Mouse (Mus musculus): ENCODE data around the gene Aldh1a2. TPM values are rescaled to one million over a fixed set of nuclear protein-coding genes. Genes with fewer than 3 reads are reported as not detected.

Aldh1a2 gene
- polyA plus RNA-seq, 1 experiment from 2014 or later, result 96.1 TPM

DNA sequence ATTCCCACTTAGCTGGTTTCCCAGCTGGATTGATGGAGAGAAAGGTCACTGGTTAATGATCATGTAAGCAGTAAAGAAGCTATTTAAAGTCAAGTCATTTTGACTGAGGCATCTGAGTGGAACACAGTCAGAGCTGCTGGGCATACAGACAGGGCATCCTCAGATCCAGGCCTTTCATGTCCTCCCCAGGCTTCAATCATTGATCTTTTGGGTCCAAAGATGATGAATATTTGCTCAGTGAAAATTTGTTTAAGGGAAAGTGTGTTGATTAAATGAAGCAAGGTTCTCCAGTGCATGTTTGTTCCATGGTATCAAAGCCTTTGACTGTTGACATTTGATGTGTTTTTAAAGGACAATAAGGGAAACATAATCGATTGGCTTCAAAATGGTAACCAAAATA lies 39.9 kb upstream of the Aldh1a2 start:
- Histone ChIP-seq H3K4me1 (ENCODE audit: control insufficient read depth, insufficient read depth, low read length) (no peaks in the 10 kb centered on the region), H3K9ac (replicated peaks; ENCODE audit: low read depth, low read length) (no peak overlapping the region), H3K4me3 (ENCODE audit: low read depth, low read length) (no peak overlapping the region), H3K9me3 (ENCODE audit: control insufficient read depth, low read depth, low read length) (no peaks in the 10 kb centered on the region), H3K27ac (ENCODE audit: low read length) (no peak overlapping the region), H3K4me2 (replicated peaks; ENCODE audit: low read depth, low read length) (no peak overlapping the region), H3K27me3 (ENCODE audit: control insufficient read depth, insufficient read depth, low read length) (no peaks in the 10 kb centered on the region), H3K36me3 (ENCODE audit: control insufficient read depth, insufficient read depth, low read length) (no peaks in the 10 kb centered on the region)
- ATAC-seq (ENCODE audit: insufficient number of reproducible peaks, insufficient read depth, low FRiP score, low read depth), result no peak
- WGBS, result 73% methylated on average over 1 of the region's 1 CpGs

DNA sequence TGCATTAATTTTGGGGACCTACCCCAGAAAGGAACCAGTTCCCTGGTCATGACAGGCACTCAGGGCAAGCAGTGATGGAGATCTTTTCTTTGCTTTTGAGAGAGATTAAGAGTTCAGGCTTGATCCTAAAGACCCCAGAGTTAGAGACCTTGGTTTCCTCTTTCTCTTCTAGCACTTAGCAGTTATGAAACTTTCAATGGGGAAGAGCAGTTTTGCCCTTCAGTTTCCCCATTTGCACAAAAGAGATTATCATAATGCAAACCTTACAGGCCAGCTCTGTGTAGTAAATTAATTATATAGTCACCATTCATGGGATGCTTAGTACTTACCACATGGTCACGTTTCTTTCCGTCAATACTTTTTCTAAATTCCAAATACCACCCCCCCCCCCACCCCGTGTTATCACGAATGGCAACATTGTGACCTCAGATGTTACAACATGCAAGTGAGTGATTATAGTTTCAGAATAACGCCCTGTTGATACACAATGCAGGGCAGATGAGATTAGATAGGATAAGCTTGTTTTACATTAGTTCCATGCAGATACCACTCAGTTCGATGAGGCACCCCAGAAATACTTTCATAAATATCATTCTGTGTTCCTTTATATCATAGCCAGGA lies 36.2 kb upstream of the Aldh1a2 start:
- Histone ChIP-seq H3K27me3 (ENCODE audit: control insufficient read depth, insufficient read depth, low read length) (no peaks in the 10 kb centered on the region), H3K4me2 (replicated peaks; ENCODE audit: low read depth, low read length) (no peak overlapping the region), H3K27ac (ENCODE audit: low read length) (no peak overlapping the region), H3K9me3 (ENCODE audit: control insufficient read depth, low read depth, low read length) (no peaks in the 10 kb centered on the region), H3K36me3 (ENCODE audit: control insufficient read depth, insufficient read depth, low read length) (no peaks in the 10 kb centered on the region), H3K4me1 (ENCODE audit: control insufficient read depth, insufficient read depth, low read length) (no peaks in the 10 kb centered on the region; the same call in 1 of the 2 replicates), H3K9ac (replicated peaks; ENCODE audit: low read depth, low read length) (no peak overlapping the region), H3K4me3 (ENCODE audit: low read depth, low read length) (no peak overlapping the region)
- no peak for ATAC-seq (ENCODE audit: insufficient number of reproducible peaks, insufficient read depth, low FRiP score, low read depth)
- 66% methylated on average over 6 of the region's 6 CpGs for WGBS

DNA sequence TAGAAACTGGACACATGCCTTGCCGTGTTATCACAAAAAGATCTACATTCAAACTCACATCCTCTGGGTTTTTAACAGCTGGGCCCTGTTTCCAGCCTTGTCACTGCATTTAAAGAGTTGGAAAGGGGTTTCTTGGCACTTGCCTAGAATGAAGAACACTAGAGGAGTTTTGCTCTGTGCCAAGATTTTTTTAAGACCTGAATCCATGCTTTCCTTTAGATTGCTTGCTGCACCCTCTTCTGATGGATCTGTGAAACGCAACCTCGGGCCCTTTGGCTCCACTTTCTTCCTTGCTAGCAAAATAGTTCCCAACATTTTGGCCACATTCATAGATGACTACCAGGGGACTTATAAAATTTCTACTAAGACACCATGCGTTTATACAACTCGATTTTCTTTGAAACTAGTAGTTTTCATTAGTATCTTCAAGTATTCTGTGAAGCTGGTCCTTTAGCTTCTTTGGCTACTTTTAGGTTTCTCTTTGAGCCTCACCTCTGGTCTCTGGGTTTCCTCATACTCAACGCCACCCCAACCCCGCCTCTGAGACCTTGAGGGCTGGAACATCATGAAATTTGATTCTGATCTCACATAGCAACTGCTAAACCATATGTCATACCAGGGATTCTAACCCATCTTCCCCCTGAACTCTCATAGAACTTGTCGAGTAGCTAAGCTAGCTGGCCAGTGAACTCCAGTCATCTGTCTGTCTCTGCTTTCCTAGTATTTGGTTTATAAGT lies 35.5 kb upstream of the Aldh1a2 start:
- H3K27ac ChIP-seq (ENCODE audit: low read length), result no peak overlapping the region
- H3K27me3 ChIP-seq (ENCODE audit: control insufficient read depth, insufficient read depth, low read length), result no peaks in the 10 kb centered on the region
- H3K9me3 ChIP-seq (ENCODE audit: control insufficient read depth, low read depth, low read length), result no peaks in the 10 kb centered on the region
- H3K36me3 ChIP-seq (ENCODE audit: control insufficient read depth, insufficient read depth, low read length), result no peaks in the 10 kb centered on the region
- H3K4me2 ChIP-seq (replicated peaks; ENCODE audit: low read depth, low read length), result no peak overlapping the region
- H3K4me1 ChIP-seq (ENCODE audit: control insufficient read depth, insufficient read depth, low read length), result no peaks in the 10 kb centered on the region; the same call in 1 of the 2 replicates
- H3K9ac ChIP-seq (replicated peaks; ENCODE audit: low read depth, low read length), result no peak overlapping the region
- ATAC-seq (ENCODE audit: insufficient number of reproducible peaks, insufficient read depth, low FRiP score, low read depth), result no peak
- H3K4me3 ChIP-seq (ENCODE audit: low read depth, low read length), result no peak overlapping the region
- 63% methylated on average over 8 of the region's 8 CpGs for WGBS

DNA sequence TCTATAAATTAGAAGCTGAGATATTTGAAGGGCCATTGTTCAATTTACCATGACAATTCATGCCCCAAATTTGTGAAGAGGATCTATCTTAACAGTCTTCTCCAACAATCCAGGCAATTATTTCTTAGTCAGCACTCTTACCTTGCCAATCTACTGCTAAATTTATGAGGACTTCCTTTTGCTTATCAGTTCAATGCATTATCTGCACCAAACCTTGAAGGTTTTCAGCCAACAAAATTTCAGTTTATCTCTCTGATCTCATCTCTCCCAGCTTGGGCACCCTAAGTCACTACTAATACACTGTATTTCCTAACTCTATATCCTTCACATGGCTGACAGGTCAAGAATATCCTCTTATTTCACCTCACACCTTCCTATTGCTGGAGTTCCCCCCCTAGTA lies 30.3 kb upstream of the Aldh1a2 start:
- Histone ChIP-seq H3K4me2 (replicated peaks; ENCODE audit: low read depth, low read length) (no peak overlapping the region), H3K27ac (ENCODE audit: low read length) (no peak overlapping the region), H3K36me3 (ENCODE audit: control insufficient read depth, insufficient read depth, low read length) (no peaks in the 10 kb centered on the region), H3K9me3 (ENCODE audit: control insufficient read depth, low read depth, low read length) (no peaks in the 10 kb centered on the region), H3K9ac (replicated peaks; ENCODE audit: low read depth, low read length) (no peak overlapping the region), H3K4me1 (ENCODE audit: control insufficient read depth, insufficient read depth, low read length) (no peaks in the 10 kb centered on the region; the same call in 1 of the 2 replicates), H3K27me3 (ENCODE audit: control insufficient read depth, insufficient read depth, low read length) (no peaks in the 10 kb centered on the region), H3K4me3 (ENCODE audit: low read depth, low read length) (no peak overlapping the region)
- no peak for ATAC-seq (ENCODE audit: insufficient number of reproducible peaks, insufficient read depth, low FRiP score, low read depth)

DNA sequence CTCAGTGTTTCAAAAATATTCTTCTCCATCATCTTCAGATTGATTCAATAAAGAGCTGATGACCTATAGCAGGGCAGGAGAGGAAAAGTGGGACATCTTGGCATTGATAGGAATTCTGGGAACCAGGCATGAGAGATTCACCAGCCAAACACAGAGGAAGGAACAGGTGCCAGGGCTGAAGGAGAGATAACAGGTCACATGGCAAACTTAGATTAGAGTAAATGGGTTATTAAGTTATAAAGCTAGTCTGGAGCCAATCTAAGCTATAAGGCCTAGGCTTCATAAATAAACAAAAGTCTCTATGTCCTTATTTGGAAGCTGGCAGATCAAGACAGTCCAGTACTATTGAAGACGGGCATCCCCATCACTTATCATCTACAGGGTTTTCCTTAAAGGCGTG lies 29.8 kb upstream of the Aldh1a2 start:
- WGBS, result 68% methylated on average over 2 of the region's 2 CpGs
- Histone ChIP-seq H3K9me3 (ENCODE audit: control insufficient read depth, low read depth, low read length) (no peaks in the 10 kb centered on the region), H3K4me2 (replicated peaks; ENCODE audit: low read depth, low read length) (no peak overlapping the region), H3K27ac (ENCODE audit: low read length) (no peak overlapping the region), H3K4me3 (ENCODE audit: low read depth, low read length) (no peak overlapping the region), H3K27me3 (ENCODE audit: control insufficient read depth, insufficient read depth, low read length) (no peaks in the 10 kb centered on the region), H3K36me3 (ENCODE audit: control insufficient read depth, insufficient read depth, low read length) (no peaks in the 10 kb centered on the region), H3K9ac (replicated peaks; ENCODE audit: low read depth, low read length) (no peak overlapping the region), H3K4me1 (ENCODE audit: control insufficient read depth, insufficient read depth, low read length) (no peaks in the 10 kb centered on the region; the same call in 1 of the 2 replicates)
- no peak for ATAC-seq (ENCODE audit: insufficient number of reproducible peaks, insufficient read depth, low FRiP score, low read depth)

DNA sequence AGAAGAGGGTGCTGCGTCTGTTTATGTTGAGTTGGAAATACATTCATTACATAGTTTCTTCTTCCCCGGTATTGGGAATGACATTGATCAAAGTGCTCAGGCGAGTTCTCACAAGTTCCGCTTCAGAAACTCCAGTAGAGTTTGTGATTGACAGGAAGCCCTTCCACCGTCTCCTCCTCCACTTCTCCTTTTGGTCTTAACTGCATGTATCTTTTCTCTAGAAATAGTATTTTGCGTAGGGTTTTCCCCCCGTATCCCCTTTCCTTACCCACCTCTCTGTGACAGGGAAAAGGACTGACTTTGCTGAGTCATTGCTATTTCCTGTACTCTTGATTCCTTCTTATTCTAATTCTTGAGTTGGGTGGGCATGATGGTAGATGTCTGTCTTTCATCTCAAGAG lies 28.2 kb upstream of the Aldh1a2 start:
- no peak for ATAC-seq (ENCODE audit: insufficient number of reproducible peaks, insufficient read depth, low FRiP score, low read depth)
- H3K27ac ChIP-seq (ENCODE audit: low read length), result no peak overlapping the region
- WGBS, result 80% methylated on average over 7 of the region's 7 CpGs
- H3K4me1 ChIP-seq (ENCODE audit: control insufficient read depth, insufficient read depth, low read length), result no peaks in the 10 kb centered on the region
- no peaks in the 10 kb centered on the region for H3K36me3 ChIP-seq (ENCODE audit: control insufficient read depth, insufficient read depth, low read length)
- H3K9ac ChIP-seq (replicated peaks; ENCODE audit: low read depth, low read length), result no peak overlapping the region
- H3K27me3 ChIP-seq (ENCODE audit: control insufficient read depth, insufficient read depth, low read length), result no peaks in the 10 kb centered on the region
- no peaks in the 10 kb centered on the region for H3K9me3 ChIP-seq (ENCODE audit: control insufficient read depth, low read depth, low read length)
- H3K4me2 ChIP-seq (replicated peaks; ENCODE audit: low read depth, low read length), result no peak overlapping the region
- H3K4me3 ChIP-seq (ENCODE audit: low read depth, low read length), result no peak overlapping the region

DNA sequence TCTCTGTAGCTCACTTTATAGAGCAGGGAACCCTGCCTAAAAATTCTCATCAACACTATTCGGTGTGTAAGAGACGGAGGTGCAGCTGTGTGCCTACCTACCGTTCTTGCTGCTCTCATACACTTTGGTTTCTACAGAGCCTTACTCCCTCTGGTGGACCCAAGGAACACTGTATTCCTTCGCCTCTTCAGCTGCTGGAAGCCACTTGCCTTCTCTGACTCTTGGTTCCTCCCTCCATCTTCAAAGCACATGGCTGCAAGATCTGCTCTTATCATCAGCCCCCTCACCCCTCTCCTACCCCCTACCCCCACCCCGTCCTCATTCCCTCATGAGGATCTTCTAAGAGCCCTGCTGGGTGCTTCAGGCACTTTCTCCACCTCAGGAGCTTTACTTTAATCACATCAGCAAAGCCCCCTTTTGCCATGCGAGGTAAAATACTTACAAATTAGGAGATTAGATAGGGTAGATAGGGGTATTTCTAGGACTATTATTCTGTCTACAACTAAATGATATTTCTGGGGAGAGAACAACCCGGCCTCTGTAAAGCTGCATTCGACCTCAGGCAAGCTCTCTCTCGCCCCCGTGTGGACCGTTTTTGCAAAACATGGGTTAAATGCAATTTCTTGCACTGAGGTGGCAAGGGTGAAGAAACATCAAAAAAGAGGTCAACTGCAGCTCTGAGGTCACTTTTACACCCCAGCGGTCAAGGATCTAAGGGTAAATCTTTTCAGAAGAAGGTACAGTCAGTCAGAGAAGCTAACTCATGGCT lies 26.8 kb upstream of the Aldh1a2 start:
- peak overlapping the region; percentile 13; the same call in 1 of the 2 replicates for H3K4me2 ChIP-seq (replicated peaks; ENCODE audit: low read depth, low read length)
- no peak overlapping the region for H3K4me3 ChIP-seq (ENCODE audit: low read depth, low read length)
- no peaks in the 10 kb centered on the region for H3K4me1 ChIP-seq (ENCODE audit: control insufficient read depth, insufficient read depth, low read length)
- 8% methylated on average over 12 of the region's 12 CpGs for WGBS
- H3K9me3 ChIP-seq (ENCODE audit: control insufficient read depth, low read depth, low read length), result no peaks in the 10 kb centered on the region
- no peak overlapping the region for H3K9ac ChIP-seq (replicated peaks; ENCODE audit: low read depth, low read length)
- H3K27me3 ChIP-seq (ENCODE audit: control insufficient read depth, insufficient read depth, low read length), result no peaks in the 10 kb centered on the region
- no peaks in the 10 kb centered on the region for H3K36me3 ChIP-seq (ENCODE audit: control insufficient read depth, insufficient read depth, low read length)
- ATAC-seq (ENCODE audit: insufficient number of reproducible peaks, insufficient read depth, low FRiP score, low read depth), result peak; percentile 65; the same call in 1 of the 2 replicates
- no peak overlapping the region for H3K27ac ChIP-seq (ENCODE audit: low read length)

DNA sequence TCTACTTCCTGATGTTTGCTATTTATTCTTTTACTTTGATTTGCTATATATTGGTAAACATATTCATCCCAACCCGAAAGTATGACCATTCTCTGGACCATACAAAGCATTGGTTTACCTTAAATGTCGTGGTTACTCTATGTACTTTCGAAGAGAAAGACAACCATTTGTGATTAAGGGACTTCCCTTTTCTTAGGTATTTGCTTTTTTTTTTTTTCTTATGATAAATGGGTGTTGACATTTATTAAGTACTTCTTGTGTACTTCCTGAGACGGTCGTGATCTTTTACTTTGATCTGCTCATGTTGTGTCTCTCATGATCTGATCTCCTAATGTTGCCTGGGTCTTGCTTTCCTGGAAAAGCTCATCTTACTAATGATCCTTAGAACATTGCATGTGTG lies 16.8 kb upstream of the Aldh1a2 start:
- ATAC-seq (ENCODE audit: insufficient number of reproducible peaks, insufficient read depth, low FRiP score, low read depth), result no peak
- Histone ChIP-seq H3K9ac (replicated peaks; ENCODE audit: low read depth, low read length) (no peak overlapping the region), H3K4me1 (ENCODE audit: control insufficient read depth, insufficient read depth, low read length) (no peaks in the 10 kb centered on the region), H3K4me2 (replicated peaks; ENCODE audit: low read depth, low read length) (no peak overlapping the region), H3K4me3 (ENCODE audit: low read depth, low read length) (no peak overlapping the region), H3K27ac (ENCODE audit: low read length) (no peak overlapping the region), H3K36me3 (ENCODE audit: control insufficient read depth, insufficient read depth, low read length) (no peaks in the 10 kb centered on the region), H3K9me3 (ENCODE audit: control insufficient read depth, low read depth, low read length) (no peaks in the 10 kb centered on the region), H3K27me3 (ENCODE audit: control insufficient read depth, insufficient read depth, low read length) (no peaks in the 10 kb centered on the region)
- 70% methylated on average over 5 of the region's 5 CpGs for WGBS

All from stomach, embryonic 14.5 days (tissue).